8 mouse cellular contexts compared by ENCODE assay signal in genomic region chr4:137043799-137044198, GRCm38 (mm10). TPM values are rescaled to one million over a fixed set of nuclear protein-coding genes. Genes with fewer than 3 reads are reported as not detected.
DNase-seq lines count a peak whose midpoint lies in the region; ATAC-seq and TF ChIP-seq lines count a peak whose summit lies in the region.

No protein-coding gene starts in this region.

- peak overlapping the region; percentile 5; the same call in 1 of the 2 replicates for H3K4me3 ChIP-seq in heart, embryonic 16.5 days (ENCODE audit: low read length)
- H3K4me3 ChIP-seq in heart, postnatal 0 days (ENCODE audit: low read depth, low read length): no peak overlapping the region

- H3K36me3 ChIP-seq in heart, embryonic 16.5 days (ENCODE audit: control insufficient read depth, insufficient read depth): no peaks in the 10 kb centered on the region
- no peaks in the 10 kb centered on the region for H3K36me3 ChIP-seq in heart, postnatal 0 days (replicated peaks; ENCODE audit: control insufficient read depth, insufficient read depth, low read length)

- H3K4me2 ChIP-seq in heart, embryonic 16.5 days (ENCODE audit: low read depth, low read length): peak overlapping the region; percentile 37
- peak overlapping the region; percentile 39 for H3K4me2 ChIP-seq in heart, postnatal 0 days (ENCODE audit: low read depth, low read length)

- 36% methylated on average over 11 of the region's 11 CpGs for WGBS in heart, embryonic 16.5 days
- WGBS in heart, postnatal 0 days: 39% methylated on average over 11 of the region's 11 CpGs

- peaks cover 1% of the 10 kb centered on the region; the same call in 1 of the 2 replicates for H3K9me3 ChIP-seq in heart, embryonic 16.5 days (replicated peaks; ENCODE audit: control insufficient read depth, low read length)
- no peaks in the 10 kb centered on the region for H3K9me3 ChIP-seq in heart, postnatal 0 days (replicated peaks; ENCODE audit: control insufficient read depth, low read length)

- peak overlapping the region; percentile 64 for H3K27ac ChIP-seq in heart, embryonic 16.5 days (ENCODE audit: low read length)
- H3K27ac ChIP-seq in heart, postnatal 0 days (ENCODE audit: low read depth): peak overlapping the region; percentile 46

- no peak for DNase-seq in heart, postnatal 36 days
- DNase-seq in cerebellum, postnatal 36 days: peak; percentile 45 to 56
- no peak for DNase-seq in heart, postnatal 0 days (ENCODE audit: low spot score)
- peak; percentile 56 for DNase-seq in left cerebral cortex, postnatal 4 days
- no peak for DNase-seq in embryo, embryonic 10 days (ENCODE audit: low spot score)
- no peak for DNase-seq in gastrocnemius, postnatal 36 days
- no peak for DNase-seq in natural killer cell, adult 2 months (ENCODE audit: low spot score in 2 of 2)

- peaks cover 27% of the 10 kb centered on the region for H3K4me1 ChIP-seq in heart, embryonic 16.5 days (ENCODE audit: control insufficient read depth, insufficient read depth, low read length)
- H3K4me1 ChIP-seq in heart, postnatal 0 days (ENCODE audit: control insufficient read depth, insufficient read depth): peaks cover 16% of the 10 kb centered on the region

- TF ChIP-seq CTCF in heart, postnatal 0 days (IDR thresholded peaks at IDR 0.05; ENCODE audit: low read depth): no peak

- intact Hi-C loops in heart, postnatal 36 days (cut with DNase I): no loop called here
- intact Hi-C loops in left cerebral cortex, postnatal 4 days (cut with DNase I): no loop called here
- intact Hi-C loops in gastrocnemius, postnatal 36 days (cut with DNase I): no loop called here

- H3K9ac ChIP-seq in heart, embryonic 16.5 days (ENCODE audit: low read length): peak overlapping the region; percentile 47
- no peak overlapping the region for H3K9ac ChIP-seq in heart, postnatal 0 days (replicated peaks; ENCODE audit: low read depth, low read length)

- TF ChIP-seq EP300 in heart, postnatal 0 days (IDR thresholded peaks at IDR 0.05; ENCODE audit: low read depth): no peak

- no peak for ATAC-seq in heart, embryonic 16.5 days (replicated peaks; ENCODE audit: extremely low read depth, insufficient read depth, low FRiP score)
- ATAC-seq in heart, postnatal 0 days (ENCODE audit: insufficient read depth, low read depth): no peak

- H3K27me3 ChIP-seq in heart, embryonic 16.5 days (ENCODE audit: control insufficient read depth, insufficient read depth, low read length): no peaks in the 10 kb centered on the region
- H3K27me3 ChIP-seq in heart, postnatal 0 days (ENCODE audit: control insufficient read depth, insufficient read depth, low read length): no peaks in the 10 kb centered on the region

RNA-seq across cellular contexts. Expression of gene Zbtb40, which starts 4.8 kb away (rescaled TPM):
- 3.0 and 3.1 TPM in 2 replicates for polyA plus RNA-seq in heart, embryonic 16.5 days (2015; fragmentation: Nextera tagmentation; extraction: Ambion mirVana)
- 1 to 10 TPM; 5.8 to 8.4 TPM for total RNA-seq in heart, postnatal 36 days (2021)
- 6.8 and 11.3 TPM in 2 replicates for total RNA-seq in heart, postnatal 0 days (2014; rRNA removed; ENCODE audit: low replicate concordance)
- polyA plus RNA-seq in heart, postnatal 0 days (2015; fragmentation: Nextera tagmentation; extraction: Ambion mirVana): 1.1 and 1.3 TPM in 2 replicates
- total RNA-seq in left cerebral cortex, postnatal 4 days (2021): 10 to 100 TPM in 1 of 2 experiments, 1 to 10 TPM in 1; 8.8 to 12.7 TPM
- total RNA-seq in gastrocnemius, postnatal 36 days (2021): 1 to 10 TPM; 6.5 to 7.3 TPM

Comparison
In these comparisons a context has a peak if more than half of its experiments do, and no peak if none do; other contexts are left out.
1. DNase-seq: peak in cerebellum, postnatal 36 days (2 of 2) and left cerebral cortex, postnatal 4 days (single experiment); none in heart, postnatal 36 days (0 of 2), heart, postnatal 0 days (single experiment), embryo, embryonic 10 days (single experiment), gastrocnemius, postnatal 36 days (0 of 2) and natural killer cell, adult 2 months (0 of 2).